Mouse (Mus musculus) lung, postnatal 0 days (tissue): ENCODE data around the gene Fbxo6. TPM values are rescaled to one million over a fixed set of nuclear protein-coding genes. Genes with fewer than 3 reads are reported as not detected.

Experiments used
- ATAC-seq: fragments of 200-750 bp; cut with Nextera tagmentation; 2 replicates; pipeline ENCODE4 v1.8.0; 2017; ENCODE audit warnings: moderate library complexity
- DNase-seq: peaks from one replicate; pipeline ENCODE4 v3.0.0-alpha.2; 2016; ENCODE audit warnings: low spot score
- H3K27ac ChIP-seq: fragments of 300-500 bp; sonication (generic); 2 replicates; pipeline ENCODE4 v1.5.1; 2014; ENCODE audit warnings: antibody characterized with exemption, mild to moderate bottlenecking, low read length, mixed read lengths
- H3K27me3 ChIP-seq: fragments of 300-500 bp; sonication (generic); replicated peaks from 2 replicates; pipeline ENCODE4 v1.6.1; 2014; ENCODE audit warnings: low read length, mixed read lengths; ENCODE audit not compliant: insufficient read depth
- H3K36me3 ChIP-seq: fragments of 300-500 bp; sonication (generic); 2 replicates; pipeline ENCODE4 v1.6.1; 2014; ENCODE audit warnings: low read length, mixed read lengths; ENCODE audit not compliant: insufficient read depth
- H3K4me1 ChIP-seq: fragments of 300-500 bp; sonication (generic); 2 replicates; pipeline ENCODE4 v1.6.1; 2014; ENCODE audit warnings: antibody characterized with exemption, low read depth, low read length, mixed read lengths; ENCODE audit not compliant: insufficient read depth
- H3K4me2 ChIP-seq: fragments of 300-500 bp; sonication (generic); replicated peaks from 2 replicates; pipeline ENCODE4 v1.6.1; 2014; ENCODE audit warnings: low read depth, mild to moderate bottlenecking, low read length, moderate library complexity, mixed read lengths
- H3K4me3 ChIP-seq: fragments of 300-500 bp; sonication (generic); 2 replicates; pipeline ENCODE4 v1.5.1; 2014; ENCODE audit warnings: low read depth, low read length
- H3K9ac ChIP-seq: fragments of 300-500 bp; sonication (generic); replicated peaks from 2 replicates; pipeline ENCODE4 v1.6.1; 2014; ENCODE audit warnings: low read depth, mild to moderate bottlenecking
- H3K9me3 ChIP-seq: fragments of 300-500 bp; sonication (generic); 2 replicates; pipeline ENCODE4 v1.6.1; 2016; ENCODE audit warnings: low read length, mixed read lengths
- CTCF ChIP-seq: IDR thresholded peaks from 2 replicates; pipeline ENCODE4 v1.5.1; 2016; ENCODE audit warnings: antibody characterized with exemption, mild to moderate bottlenecking
- EP300 ChIP-seq: IDR thresholded peaks from 2 replicates; pipeline ENCODE4 v1.6.1; 2016; ENCODE audit warnings: antibody characterized with exemption, mild to moderate bottlenecking, control low read depth
- WGBS: fragments of 180-500 bp; shearing (Covaris S2); extraction: QIAGEN DNeasy Blood & Tissue Kit; methylation state at CpG from one replicate; pipeline ENCODE4 v1.1.7; 2014; 5-methylcytosine and 5-hydroxymethylcytosine counted together
- polyA plus RNA-seq: library from polyadenylated mRNA; unstranded; fragments of >200 nt; fragmentation: Nextera tagmentation; extraction: Ambion mirVana; gene quantifications from 2 replicates; pipeline ENCODE4 v1.2.1, GENCODE M21; 2015

Gene Fbxo6
- polyA plus RNA-seq, 1 experiment from 2014 or later, result 58.5 TPM

DNA sequence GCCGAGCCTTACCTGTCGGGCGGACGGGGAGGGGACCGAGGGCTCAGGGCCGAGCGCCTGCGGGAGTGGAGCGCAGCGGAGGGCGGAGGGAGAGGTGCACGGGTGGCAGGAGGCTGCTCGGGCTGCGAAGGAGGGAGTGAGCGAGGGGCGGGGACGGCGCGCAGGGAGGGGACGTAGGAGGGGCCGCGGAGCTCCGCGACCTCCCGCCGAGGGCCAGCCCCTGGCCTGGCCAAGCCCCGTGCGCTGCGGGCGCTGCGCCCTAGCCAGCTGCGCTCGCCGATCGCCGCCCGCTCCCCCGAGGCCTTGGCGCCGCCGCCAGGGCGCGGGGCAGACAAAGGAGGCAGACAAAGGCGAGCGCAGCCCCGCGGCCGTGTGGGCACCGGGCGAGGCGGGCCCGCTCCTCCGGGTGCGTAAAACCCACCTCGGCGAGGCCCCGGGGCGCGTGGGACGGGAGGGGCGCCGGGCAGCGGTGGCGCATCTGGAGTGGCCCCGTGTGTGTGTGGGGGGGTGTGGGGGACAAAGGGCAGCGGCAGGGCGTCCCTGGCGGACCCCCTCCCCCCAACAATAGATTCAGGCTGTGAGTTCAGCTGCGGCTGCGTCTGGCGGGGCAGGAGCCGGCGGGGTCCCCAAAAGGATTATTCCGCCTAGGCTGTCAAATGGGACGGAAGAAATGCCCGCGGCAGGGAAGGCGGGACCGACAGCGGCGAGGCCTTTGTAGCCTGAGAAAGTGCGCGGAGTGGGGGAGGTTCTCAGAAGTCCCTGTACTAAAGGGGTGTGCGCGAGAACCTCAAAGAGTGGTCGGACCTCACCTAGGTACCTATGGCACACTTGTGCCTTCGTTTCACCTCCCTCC, 21.2 kb downstream of the Fbxo6 start, which contains the start of gene Draxin:
Gene Draxin, minus strand, starts transcription at position 138 of the 853 bp plus-strand sequence.
- Histone ChIP-seq H3K36me3 (no peaks in the 10 kb centered on the region), H3K9ac (no peak within 1 kb of the TSS), H3K4me2 (peak within 1 kb of the TSS; percentile 89), H3K27ac (no peak within 1 kb of the TSS), H3K27me3 (peaks cover 27% of the 10 kb centered on the region), H3K9me3 (no peaks in the 10 kb centered on the region), H3K4me1 (0 out of 2 replicates have a peak, but pooled peaks cover 3% of the 10 kb centered on the region), H3K4me3 (peak within 1 kb of the TSS; percentile 44)
- peak; percentile 95 for ATAC-seq
- DNase-seq, result peak; percentile 68
- under 1% methylated on average over 36 of the region's 87 CpGs for WGBS
- TF ChIP-seq CTCF (no peak), EP300 (no peak)

DNA sequence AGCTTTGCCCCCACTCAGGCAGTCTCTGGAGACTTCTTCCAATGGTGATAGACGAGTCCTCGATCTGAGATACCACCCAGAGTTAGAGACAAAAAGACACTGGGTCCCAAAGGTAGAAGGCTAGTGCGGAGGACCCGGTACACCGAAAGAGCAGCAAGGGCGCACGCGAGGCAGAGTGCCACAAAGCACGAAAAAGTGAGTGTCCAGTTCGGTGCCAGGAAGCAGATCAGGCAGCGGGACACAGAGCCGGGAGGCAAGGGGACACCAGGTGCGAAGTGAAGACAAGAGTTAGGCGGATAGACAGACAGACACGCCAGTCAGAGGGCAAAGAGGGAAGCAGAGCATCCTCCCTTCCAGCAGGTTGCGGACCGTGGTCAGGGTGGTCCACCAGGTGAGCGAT, 21.8 kb downstream of the Fbxo6 start, which contains the start of gene Mad2l2:
Gene Mad2l2, plus strand, starts transcription at position 252 of the 400 bp plus-strand sequence.
- H3K4me3 ChIP-seq, result peak within 1 kb of the TSS; percentile 44
- H3K9ac ChIP-seq, result no peak within 1 kb of the TSS
- WGBS, result 3% methylated on average over 15 of the region's 18 CpGs
- ATAC-seq (0 out of 2 replicates have a peak, but pooled peaks have one; percentile 6), DNase-seq (no peak)
- no peaks in the 10 kb centered on the region for H3K9me3 ChIP-seq
- H3K27ac ChIP-seq, result no peak within 1 kb of the TSS
- peaks cover 27% of the 10 kb centered on the region for H3K27me3 ChIP-seq
- peak within 1 kb of the TSS; percentile 89 for H3K4me2 ChIP-seq
- TF ChIP-seq EP300, result no peak
- TF ChIP-seq CTCF, result no peak
- H3K36me3 ChIP-seq, result no peaks in the 10 kb centered on the region
- H3K4me1 ChIP-seq, result 0 out of 2 replicates have a peak, but pooled peaks cover 3% of the 10 kb centered on the region

DNA sequence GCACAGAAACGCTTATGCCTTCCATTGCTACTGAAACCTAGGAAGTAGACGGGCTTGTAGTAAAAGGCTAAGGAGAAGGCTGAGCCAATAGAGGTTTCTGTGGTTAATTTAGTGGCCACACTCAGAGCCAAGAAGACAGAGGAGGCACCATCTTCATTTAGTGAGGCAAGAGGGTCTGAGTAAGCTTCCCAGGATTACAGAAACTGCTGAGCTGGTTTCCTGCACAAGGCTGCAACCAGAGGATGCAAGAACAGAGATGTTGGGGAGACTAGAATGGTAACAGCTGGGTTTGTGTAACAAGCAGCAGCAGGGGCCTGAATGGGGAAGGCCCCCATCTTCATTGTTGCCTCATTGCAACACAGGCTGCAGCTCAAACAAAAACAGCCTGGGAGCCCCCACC, 23.3 kb downstream of the Fbxo6 start:
- ATAC-seq (no peak), DNase-seq (no peak)
- no peak overlapping the region for H3K4me3 ChIP-seq
- H3K27ac ChIP-seq, result no peak overlapping the region
- no peaks in the 10 kb centered on the region for H3K36me3 ChIP-seq
- WGBS, result 59% methylated on average over 2 of the region's 2 CpGs
- TF ChIP-seq EP300, result no peak
- no peak for TF ChIP-seq CTCF
- H3K9ac ChIP-seq, result no peak overlapping the region
- H3K4me2 ChIP-seq, result no peak overlapping the region
- H3K4me1 ChIP-seq, result 0 out of 2 replicates have a peak, but pooled peaks cover 3% of the 10 kb centered on the region
- H3K27me3 ChIP-seq, result peaks cover 27% of the 10 kb centered on the region
- no peaks in the 10 kb centered on the region for H3K9me3 ChIP-seq

DNA sequence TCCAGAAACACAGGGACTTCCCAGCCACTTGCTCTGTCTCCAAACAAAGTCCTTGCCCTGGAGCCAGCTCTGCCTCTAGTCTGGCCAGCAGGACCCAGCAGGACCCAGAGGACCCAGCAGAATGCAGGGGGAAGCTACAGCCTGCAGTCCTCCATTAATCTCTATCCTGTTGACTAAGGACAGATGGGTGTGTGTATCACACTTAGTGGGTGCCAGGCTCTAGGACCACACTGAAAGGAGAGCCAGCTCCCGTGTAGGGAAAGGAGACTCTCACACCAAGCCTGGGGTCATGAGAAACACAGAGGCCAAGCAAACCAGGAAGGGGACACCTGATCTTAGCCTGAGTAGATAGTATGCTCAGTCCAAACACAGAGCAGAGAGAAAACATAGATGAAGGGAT, 23.7 kb downstream of the Fbxo6 start:
- Histone ChIP-seq H3K36me3 (no peaks in the 10 kb centered on the region), H3K4me1 (0 out of 2 replicates have a peak, but pooled peaks cover 3% of the 10 kb centered on the region), H3K9ac (no peak overlapping the region), H3K4me2 (no peak overlapping the region), H3K27ac (no peak overlapping the region), H3K4me3 (no peak overlapping the region), H3K27me3 (peaks cover 27% of the 10 kb centered on the region), H3K9me3 (no peaks in the 10 kb centered on the region)
- TF ChIP-seq EP300 (no peak), CTCF (no peak)
- 53% methylated on average over 1 of the region's 1 CpGs for WGBS
- DNase-seq (no peak), ATAC-seq (no peak)

DNA sequence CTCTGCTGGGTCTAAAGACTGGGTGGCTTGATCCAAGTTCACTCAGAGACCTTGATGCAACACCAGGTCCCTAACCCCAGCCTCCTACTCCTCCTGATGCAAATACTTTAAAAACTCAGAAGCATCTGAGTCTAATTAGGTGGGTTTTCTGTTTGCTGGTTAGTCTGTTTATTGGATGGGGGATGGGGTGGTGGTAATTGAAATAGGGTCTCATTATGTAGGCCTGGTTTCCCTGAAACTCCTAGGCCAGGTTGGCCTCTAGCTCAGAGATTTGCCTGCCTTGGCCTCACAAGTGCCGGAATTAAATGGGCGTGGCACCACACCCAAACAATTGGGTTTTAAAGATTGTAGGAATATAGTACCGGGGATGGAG, 29.3 kb downstream of the Fbxo6 start:
- no peak overlapping the region for H3K4me3 ChIP-seq
- no peak overlapping the region for H3K9ac ChIP-seq
- DNase-seq, result no peak
- H3K9me3 ChIP-seq, result no peaks in the 10 kb centered on the region
- TF ChIP-seq EP300 (no peak), CTCF (no peak)
- H3K36me3 ChIP-seq, result no peaks in the 10 kb centered on the region
- ATAC-seq, result no peak
- no peak overlapping the region for H3K4me2 ChIP-seq
- H3K27me3 ChIP-seq, result no peaks in the 10 kb centered on the region
- 80% methylated on average over 3 of the region's 3 CpGs for WGBS
- no peaks in the 10 kb centered on the region for H3K4me1 ChIP-seq
- no peak overlapping the region for H3K27ac ChIP-seq

DNA sequence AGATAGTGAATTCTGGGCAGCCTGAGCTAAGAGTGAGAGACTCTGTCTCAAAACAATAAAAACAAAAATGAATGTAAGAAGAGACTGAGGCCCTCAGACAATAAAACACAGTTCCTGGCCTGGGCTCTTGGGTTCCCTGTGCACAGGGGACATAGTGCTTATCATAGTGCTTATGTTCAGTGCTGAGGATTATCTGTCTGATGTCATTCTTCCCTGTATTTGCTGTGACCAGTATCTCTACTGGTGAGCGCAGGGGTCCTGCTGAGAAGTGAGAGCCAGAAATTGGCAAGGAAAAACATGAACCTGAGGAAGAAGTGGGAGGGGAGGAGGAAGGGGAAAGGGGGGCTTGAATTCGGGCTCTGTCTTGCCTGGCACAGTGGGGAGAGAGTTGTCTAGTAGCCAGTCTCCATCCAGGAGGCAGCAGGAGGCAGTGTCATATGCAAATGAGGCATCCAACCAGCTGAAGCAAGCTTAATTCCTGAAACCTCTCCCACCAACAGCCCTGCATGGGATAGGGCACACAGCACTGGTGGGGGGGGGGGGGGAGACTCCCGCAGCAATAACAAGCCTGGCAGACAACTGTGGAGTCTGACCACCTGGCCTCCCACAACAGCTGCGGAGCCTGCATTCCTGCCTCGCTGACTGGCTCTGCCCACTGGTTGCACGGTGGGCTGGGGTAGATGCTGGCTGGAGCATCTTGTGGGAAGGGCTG, 29.8 kb downstream of the Fbxo6 start:
- H3K9me3 ChIP-seq, result no peaks in the 10 kb centered on the region
- no peak for TF ChIP-seq EP300
- no peak for TF ChIP-seq CTCF
- no peaks in the 10 kb centered on the region for H3K27me3 ChIP-seq
- no peak overlapping the region for H3K4me2 ChIP-seq
- WGBS, result 24% methylated on average over 5 of the region's 6 CpGs
- DNase-seq (no peak), ATAC-seq (no peak)
- H3K27ac ChIP-seq, result no peak overlapping the region
- H3K9ac ChIP-seq, result no peak overlapping the region
- no peak overlapping the region for H3K4me3 ChIP-seq
- no peaks in the 10 kb centered on the region for H3K4me1 ChIP-seq
- no peaks in the 10 kb centered on the region for H3K36me3 ChIP-seq
